Mouse (Mus musculus): ENCODE measurements around the gene Trim46.

DNA sequence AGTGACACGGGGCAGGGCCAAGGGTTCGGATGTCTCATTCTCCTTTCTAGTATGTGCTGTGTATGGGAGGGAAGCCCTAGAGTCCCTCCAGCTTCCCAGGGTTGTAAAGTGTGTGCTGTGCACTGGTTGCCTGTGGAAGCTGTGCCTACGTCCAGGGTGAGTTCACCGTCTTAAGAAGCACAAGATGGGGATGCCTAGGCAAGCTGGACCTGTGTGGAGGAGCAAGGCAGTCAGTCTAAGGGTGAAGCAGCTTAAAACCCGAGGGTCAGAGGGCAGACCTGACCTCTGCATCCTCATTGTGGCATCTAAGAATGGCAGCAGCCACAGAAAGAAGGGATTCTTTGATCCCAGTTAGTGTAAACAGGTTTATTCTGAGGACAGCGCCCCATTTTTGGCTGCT lies 37.4 kb downstream of the Trim46 start:
- TF ChIP-seq CTCF (IDR thresholded peaks at IDR 0.05; ENCODE audit: low read depth) = no peak
- no peak for TF ChIP-seq EP300 (IDR thresholded peaks at IDR 0.05; ENCODE audit: low read depth)

Data from heart, postnatal 0 days (tissue).